13 mouse cellular contexts compared by ENCODE assay signal in the genomic region with DNA sequence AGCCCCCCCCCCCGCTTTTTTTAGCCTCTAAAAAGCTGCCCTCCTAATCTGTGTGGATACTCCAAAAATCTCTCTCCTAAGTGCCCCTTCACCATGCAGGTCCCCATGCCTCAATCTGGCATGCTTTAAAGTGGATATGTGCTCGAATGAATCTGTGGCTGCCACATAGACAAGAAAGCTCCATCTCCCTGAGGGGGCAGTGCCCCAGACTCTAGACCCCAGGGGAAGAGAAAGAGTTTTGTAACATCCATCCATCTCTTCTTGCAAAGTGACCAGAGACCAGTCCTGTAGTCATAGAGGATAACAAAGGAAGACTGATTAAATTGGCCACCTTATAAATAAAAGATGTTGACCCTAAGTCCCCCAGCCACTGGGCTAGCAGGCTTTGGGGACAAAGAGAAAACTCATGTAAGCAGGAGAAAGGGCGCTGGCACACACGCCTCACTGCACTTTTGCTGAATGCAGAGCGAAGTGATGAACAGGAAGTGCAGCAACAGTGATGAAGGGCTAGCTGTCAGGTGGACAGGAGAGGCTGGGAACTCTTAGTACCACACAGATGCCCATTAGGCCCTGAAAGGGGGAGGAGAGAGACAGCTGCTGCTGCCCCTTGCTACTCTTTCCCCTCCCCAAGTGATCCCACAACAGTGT. TPM values are rescaled to one million over a fixed set of nuclear protein-coding genes. Genes with fewer than 3 reads are reported as not detected.
DNase-seq lines count a peak whose midpoint lies in the region; ATAC-seq and TF ChIP-seq lines count a peak whose summit lies in the region.
"Had no signal": no experiment of that assay in that cellular context is flagged by ENCODE, and none has a peak within 500 bp of the region (broad histone marks: within the 10 kb centered on the region; RNA-seq: fewer than 3 reads in every experiment).

No protein-coding gene starts in this region.

- H3K4me1 ChIP-seq in hindbrain, embryonic 10.5 days (replicated peaks), result peaks cover 50% of the 10 kb centered on the region
- H3K4me1 ChIP-seq in midbrain, embryonic 14.5 days (ENCODE audit: control insufficient read depth, insufficient read depth, low read length), result peaks cover 12% of the 10 kb centered on the region; the same call in 1 of the 2 replicates

- ATAC-seq in midbrain, embryonic 14.5 days (ENCODE audit: low FRiP score, low TSS enrichment), result no peak; the same call in 1 of the 2 replicates
- no peak for ATAC-seq in megakaryocyte, adult 5-6 weeks (ENCODE audit: poor library complexity, severe bottlenecking)

- H3K27me3 ChIP-seq in hindbrain, embryonic 10.5 days (ENCODE audit: insufficient read depth, poor library complexity, severe bottlenecking), result peaks cover 68% of the 10 kb centered on the region
- no peaks in the 10 kb centered on the region for H3K27me3 ChIP-seq in midbrain, embryonic 14.5 days (ENCODE audit: control insufficient read depth, insufficient read depth, low read length)

- WGBS in hindbrain, embryonic 10.5 days, result 27% methylated on average over 5 of the region's 5 CpGs
- WGBS in midbrain, embryonic 14.5 days, result 20% methylated on average over 5 of the region's 5 CpGs

- H3K4me3 ChIP-seq in hindbrain, embryonic 10.5 days, result peak overlapping the region; percentile 52
- H3K4me3 ChIP-seq in midbrain, embryonic 14.5 days (replicated peaks; ENCODE audit: low read depth, low read length), result peak overlapping the region; percentile 35
- H3K4me3 ChIP-seq: myocyte had no signal

- TF ChIP-seq POLR2A in brain, embryonic 14.5 days (IDR thresholded peaks at IDR 0.05; ENCODE audit: borderline replicate concordance, extremely low read depth, insufficient read depth, insufficient read length, poor library complexity, severe bottlenecking), result no peak

- peak; percentile 55 for DNase-seq in brain, embryonic 14.5 days (ENCODE audit: low read depth)
- peak; percentile 68 for DNase-seq in embryo, embryonic 10.5 days (ENCODE audit: low spot score)
- peak; percentile 70 for DNase-seq in hindbrain, embryonic 10.5 days (ENCODE audit: low spot score)
- peak; percentile 25 for DNase-seq in midbrain, embryonic 14.5 days
- no peak for DNase-seq in right cerebral cortex, postnatal 25 days
- no peak for DNase-seq in liver
- DNase-seq in cerebellum, postnatal 14 days, result no peak

- peak overlapping the region; percentile 86 for H3K27ac ChIP-seq in hindbrain, embryonic 10.5 days
- H3K27ac ChIP-seq in midbrain, embryonic 14.5 days (replicated peaks; ENCODE audit: low read depth, low read length), result no peak overlapping the region
- H3K27ac ChIP-seq: heart, embryonic 15.5 days; kidney, postnatal 0 days had no signal

- peak overlapping the region; percentile 61 for H3K9ac ChIP-seq in midbrain, embryonic 14.5 days (replicated peaks; ENCODE audit: low read length)
- H3K9ac ChIP-seq: heart, embryonic 15.5 days had no signal

- H3K9me3 ChIP-seq in hindbrain, embryonic 10.5 days, result no peaks in the 10 kb centered on the region
- no peaks in the 10 kb centered on the region for H3K9me3 ChIP-seq in midbrain, embryonic 14.5 days (ENCODE audit: control insufficient read depth, low read length)
- H3K9me3 ChIP-seq: heart, embryonic 15.5 days had no signal

- no peaks in the 10 kb centered on the region for H3K36me3 ChIP-seq in hindbrain, embryonic 10.5 days
- no peaks in the 10 kb centered on the region for H3K36me3 ChIP-seq in midbrain, embryonic 14.5 days (ENCODE audit: control insufficient read depth, insufficient read depth, low read length)
- H3K36me3 ChIP-seq: heart, embryonic 15.5 days had no signal

- TF ChIP-seq CTCF in brain, embryonic 14.5 days (IDR thresholded peaks at IDR 0.05; ENCODE audit: borderline replicate concordance, extremely low read depth, insufficient read depth, insufficient read length), result no peak

- H3K4me2 ChIP-seq in midbrain, embryonic 14.5 days (ENCODE audit: low read length), result peak overlapping the region; percentile 71

RNA-seq across cellular contexts. Expression of gene Lingo4, which starts 1.5 kb away (rescaled TPM):
- polyA plus RNA-seq in brain, embryonic 14.5 days (2012; rRNA removed), result 0.55 and 0.70 TPM in 2 replicates
- 0.66 and 1.2 TPM in 2 replicates for polyA plus RNA-seq in hindbrain, embryonic 10.5 days (2016; fragmentation: Nextera tagmentation; extraction: Ambion mirVana)
- 0.67 and 1.1 TPM in 2 replicates for polyA plus RNA-seq in midbrain, embryonic 14.5 days (2014; fragmentation: Nextera tagmentation; extraction: Ambion mirVana)
- not detected in 2 replicates for total RNA-seq in megakaryocyte, adult 5-6 weeks (2015)
- total RNA-seq in megakaryocyte, adult 5-6 weeks (2017), result not detected in 2 replicates
- polyA plus RNA-seq: myocyte had no signal

RNA-seq across cellular contexts. Expression of gene Tdrkh, which starts 13.3 kb away (rescaled TPM):
- polyA plus RNA-seq in brain, embryonic 14.5 days (2012; rRNA removed), result 15.2 and 24.2 TPM in 2 replicates
- polyA plus RNA-seq in hindbrain, embryonic 10.5 days (2016; fragmentation: Nextera tagmentation; extraction: Ambion mirVana), result 39.6 and 46.1 TPM in 2 replicates
- 50.6 and 55.3 TPM in 2 replicates for polyA plus RNA-seq in midbrain, embryonic 14.5 days (2014; fragmentation: Nextera tagmentation; extraction: Ambion mirVana)
- 2.2 and 4.8 TPM in 2 replicates for total RNA-seq in megakaryocyte, adult 5-6 weeks (2015)
- 1.1 and 4.3 TPM in 2 replicates for total RNA-seq in megakaryocyte, adult 5-6 weeks (2017)
- polyA plus RNA-seq: small intestine, adult 2 months had no signal

RNA-seq across cellular contexts. Expression of gene Rorc, which starts 27.2 kb away (rescaled TPM):
- polyA plus RNA-seq in brain, embryonic 14.5 days (2012; rRNA removed), result 0.97 and 1.5 TPM in 2 replicates
- 0.13 and 0.30 TPM in 2 replicates for polyA plus RNA-seq in hindbrain, embryonic 10.5 days (2016; fragmentation: Nextera tagmentation; extraction: Ambion mirVana)
- 0.30 and 0.43 TPM in 2 replicates for polyA plus RNA-seq in midbrain, embryonic 14.5 days (2014; fragmentation: Nextera tagmentation; extraction: Ambion mirVana)
- 0.16 and 0.55 TPM in 2 replicates for total RNA-seq in megakaryocyte, adult 5-6 weeks (2015)
- total RNA-seq in megakaryocyte, adult 5-6 weeks (2017), result 0.18 and 0.45 TPM in 2 replicates

RNA-seq across cellular contexts. Expression of gene C2cd4d, which starts 37.5 kb away (rescaled TPM):
- 1.0 and 1.3 TPM in 2 replicates for polyA plus RNA-seq in brain, embryonic 14.5 days (2012; rRNA removed)
- polyA plus RNA-seq in hindbrain, embryonic 10.5 days (2016; fragmentation: Nextera tagmentation; extraction: Ambion mirVana), result 0.32 and 1.2 TPM in 2 replicates
- polyA plus RNA-seq in midbrain, embryonic 14.5 days (2014; fragmentation: Nextera tagmentation; extraction: Ambion mirVana), result 2.6 and 3.1 TPM in 2 replicates
- not detected in 2 replicates for total RNA-seq in megakaryocyte, adult 5-6 weeks (2015)
- total RNA-seq in megakaryocyte, adult 5-6 weeks (2017), result not detected in 2 replicates
- polyA plus RNA-seq: liver, embryonic 16.5 days; myocyte had no signal

RNA-seq across cellular contexts. Expression of gene Mrpl9, which starts 43.3 kb away (rescaled TPM):
- polyA plus RNA-seq in brain, embryonic 14.5 days (2012; rRNA removed), result 48.8 and 51.9 TPM in 2 replicates
- polyA plus RNA-seq in hindbrain, embryonic 10.5 days (2016; fragmentation: Nextera tagmentation; extraction: Ambion mirVana), result 71.3 and 73.4 TPM in 2 replicates
- 52.6 and 54.1 TPM in 2 replicates for polyA plus RNA-seq in midbrain, embryonic 14.5 days (2014; fragmentation: Nextera tagmentation; extraction: Ambion mirVana)
- total RNA-seq in megakaryocyte, adult 5-6 weeks (2015), result 30.7 and 34.2 TPM in 2 replicates
- 41.8 and 44.3 TPM in 2 replicates for total RNA-seq in megakaryocyte, adult 5-6 weeks (2017)

Comparison
In these comparisons a context has a peak if more than half of its experiments do, and no peak if none do; other contexts are left out.
1. DNase-seq: peak in brain, embryonic 14.5 days (single experiment), embryo, embryonic 10.5 days (single experiment), hindbrain, embryonic 10.5 days (single experiment) and midbrain, embryonic 14.5 days (single experiment); none in right cerebral cortex, postnatal 25 days (single experiment), liver (single experiment) and cerebellum, postnatal 14 days (0 of 2).